In the genomic region with DNA sequence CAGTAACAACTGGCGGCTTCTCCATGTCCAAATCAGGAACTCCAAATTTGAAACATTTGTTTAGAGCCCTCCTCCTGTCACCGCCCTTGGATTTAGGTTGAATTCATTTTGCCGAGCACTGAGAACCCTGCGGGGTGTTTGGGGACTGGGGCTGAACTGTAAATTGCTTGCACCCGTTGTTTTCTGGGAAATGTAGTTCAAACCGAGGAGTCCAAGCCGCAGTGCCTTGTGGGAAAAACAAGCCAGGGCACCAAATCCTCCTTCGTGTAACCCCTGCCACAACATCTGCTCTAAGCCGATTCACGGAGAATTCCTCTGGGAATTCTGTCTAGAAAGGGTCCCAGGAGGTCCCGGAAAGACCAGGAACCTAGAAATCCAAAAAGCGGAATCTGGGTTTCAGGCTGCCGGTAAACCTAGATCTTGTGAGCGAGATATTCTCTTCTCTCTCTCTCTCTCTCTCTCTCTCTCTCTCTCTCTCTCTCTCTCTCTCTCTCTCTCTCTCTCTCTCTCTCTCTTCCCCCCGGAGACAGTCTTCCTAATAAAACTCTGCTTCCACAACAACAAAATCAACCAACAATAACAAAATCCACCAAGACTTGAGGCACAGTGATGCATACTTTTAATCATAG, we compare ENCODE assay signal across 8 mouse cellular contexts. TPM values are rescaled to one million over a fixed set of nuclear protein-coding genes. Genes with fewer than 3 reads are reported as not detected.
DNase-seq lines count a peak whose midpoint lies in the region; ATAC-seq and TF ChIP-seq lines count a peak whose summit lies in the region.

No protein-coding gene starts in this region.

- H3K4me1 ChIP-seq in bone marrow macrophage, adult 2 months (ENCODE audit: control insufficient read depth, insufficient read depth, low read length) = peaks cover 9% of the 10 kb centered on the region
- no peaks in the 10 kb centered on the region for H3K4me1 ChIP-seq in embryonic fibroblast, embryonic 13.5 days (ENCODE audit: control insufficient read depth, insufficient read depth, low read length)
- H3K4me1 ChIP-seq in kidney, embryonic 14.5 days (ENCODE audit: control insufficient read depth, insufficient read depth, low read length) = peaks cover 8% of the 10 kb centered on the region; the same call in 1 of the 2 replicates
- peaks cover 16% of the 10 kb centered on the region for H3K4me1 ChIP-seq in limb, embryonic 15.5 days

- H3K4me2 ChIP-seq in kidney, embryonic 14.5 days (replicated peaks; ENCODE audit: low read depth, low read length) = peak overlapping the region; percentile 71
- peak overlapping the region; percentile 57 for H3K4me2 ChIP-seq in limb, embryonic 15.5 days

- TF ChIP-seq POLR2A in bone marrow macrophage, adult 2 months (IDR thresholded peaks at IDR 0.05; ENCODE audit: borderline replicate concordance, low read depth, low read length) = no peak
- no peak; the same call in 1 of the 2 replicates for TF ChIP-seq POLR2A in embryonic fibroblast, embryonic 13.5 days (IDR thresholded peaks at IDR 0.05; ENCODE audit: low read depth, low read length)

- H3K4me3 ChIP-seq in bone marrow macrophage, adult 2 months (ENCODE audit: insufficient read depth, low read length) = peak overlapping the region; percentile 68
- H3K4me3 ChIP-seq in embryonic fibroblast, embryonic 13.5 days (ENCODE audit: insufficient read depth, low read length) = peak overlapping the region; percentile 60
- peak overlapping the region; percentile 83 for H3K4me3 ChIP-seq in kidney, embryonic 14.5 days (ENCODE audit: low read length)
- H3K4me3 ChIP-seq in limb, embryonic 15.5 days = peak overlapping the region; percentile 79

- H3K9ac ChIP-seq in kidney, embryonic 14.5 days (ENCODE audit: low read depth, low read length) = peak overlapping the region; percentile 52
- peak overlapping the region; percentile 43 for H3K9ac ChIP-seq in limb, embryonic 15.5 days

- ATAC-seq in kidney, embryonic 14.5 days (ENCODE audit: low FRiP score, low TSS enrichment) = peak; percentile 55
- ATAC-seq in limb, embryonic 15.5 days (ENCODE audit: insufficient number of reproducible peaks, low FRiP score, low TSS enrichment, low read depth) = peak; percentile 53
- ATAC-seq in monocyte, adult 5-6 weeks (replicated peaks; ENCODE audit: insufficient number of reproducible peaks, low FRiP score, low TSS enrichment, poor library complexity, severe bottlenecking) = peak; percentile 65

- peak overlapping the region; percentile 69 for H3K27ac ChIP-seq in bone marrow macrophage, adult 2 months (ENCODE audit: insufficient read depth, low read depth, low read length)
- H3K27ac ChIP-seq in embryonic fibroblast, embryonic 13.5 days (ENCODE audit: insufficient read depth, low read length) = peak overlapping the region; percentile 76
- no peak overlapping the region for H3K27ac ChIP-seq in kidney, embryonic 14.5 days (ENCODE audit: low read depth, low read length)
- H3K27ac ChIP-seq in limb, embryonic 15.5 days = peak overlapping the region; percentile 78

- H3K27me3 ChIP-seq in kidney, embryonic 14.5 days (ENCODE audit: control insufficient read depth, insufficient read depth, low read length) = no peaks in the 10 kb centered on the region
- no peaks in the 10 kb centered on the region for H3K27me3 ChIP-seq in limb, embryonic 15.5 days

- peak; percentile 72 to 76 for DNase-seq in B cell, adult 2 months
- DNase-seq in heart, adult 9 months (ENCODE audit: low spot score in 2 of 2) = peak; percentile 79 to 85
- DNase-seq in spleen, postnatal 4 days (ENCODE audit: low spot score in 2 of 2) = peak; percentile 70 to 81

- peaks cover 11% of the 10 kb centered on the region for H3K36me3 ChIP-seq in kidney, embryonic 14.5 days (ENCODE audit: control insufficient read depth, insufficient read depth, low read length)
- peaks cover 15% of the 10 kb centered on the region for H3K36me3 ChIP-seq in limb, embryonic 15.5 days

- no peaks in the 10 kb centered on the region for H3K9me3 ChIP-seq in kidney, embryonic 14.5 days (ENCODE audit: control insufficient read depth, low read length)
- no peaks in the 10 kb centered on the region for H3K9me3 ChIP-seq in limb, embryonic 15.5 days

- TF ChIP-seq CTCF in bone marrow macrophage, adult 2 months (IDR thresholded peaks at IDR 0.05; ENCODE audit: low read depth, low read length) = no peak
- no peak for TF ChIP-seq CTCF in embryonic fibroblast, embryonic 13.5 days (IDR thresholded peaks at IDR 0.05; ENCODE audit: borderline replicate concordance, insufficient read depth, low read length)

- 0% methylated on average over 15 of the region's 15 CpGs for WGBS in kidney, embryonic 14.5 days
- 2% methylated on average over 15 of the region's 15 CpGs for WGBS in limb, embryonic 15.5 days

RNA-seq across cellular contexts. Expression of gene Zfp84, which starts 1.2 kb away (rescaled TPM):
- polyA plus RNA-seq in bone marrow macrophage, adult 2 months (2012; ENCODE audit: insufficient read depth, insufficient read length, missing spikeins) = 10.3 and 12.5 TPM in 2 replicates
- 10.3 and 13.3 TPM in 2 replicates for polyA plus RNA-seq in embryonic fibroblast, embryonic 13.5 days (2011; ENCODE audit: insufficient read length, low read depth, missing spikeins)
- polyA plus RNA-seq in kidney, embryonic 14.5 days (2014; fragmentation: Nextera tagmentation; extraction: Ambion mirVana) = 9.1 and 14.3 TPM in 2 replicates
- 14.0 and 15.4 TPM in 2 replicates for polyA plus RNA-seq in limb, embryonic 15.5 days (2015; fragmentation: Nextera tagmentation; extraction: Ambion mirVana)
- total RNA-seq in monocyte, adult 5-6 weeks (2017) = 16.1 to 22.3 TPM (median 18.1 TPM) in 3 replicates

RNA-seq across cellular contexts. Expression of gene Zfp30, which starts 16.6 kb away (rescaled TPM):
- polyA plus RNA-seq in bone marrow macrophage, adult 2 months (2012; ENCODE audit: insufficient read depth, insufficient read length, missing spikeins) = 1.4 and 2.6 TPM in 2 replicates
- polyA plus RNA-seq in embryonic fibroblast, embryonic 13.5 days (2011; ENCODE audit: insufficient read length, low read depth, missing spikeins) = 3.7 and 4.4 TPM in 2 replicates
- 8.3 and 8.9 TPM in 2 replicates for polyA plus RNA-seq in kidney, embryonic 14.5 days (2014; fragmentation: Nextera tagmentation; extraction: Ambion mirVana)
- polyA plus RNA-seq in limb, embryonic 15.5 days (2015; fragmentation: Nextera tagmentation; extraction: Ambion mirVana) = 8.9 and 9.1 TPM in 2 replicates
- 0.39 TPM in 1 of 3 replicates, not detected in the others for total RNA-seq in monocyte, adult 5-6 weeks (2017)

RNA-seq across cellular contexts. Expression of gene Catsperg2, which starts 40.3 kb away (rescaled TPM):
- 0.29 TPM in 1 of 2 replicates, not detected in the other for polyA plus RNA-seq in bone marrow macrophage, adult 2 months (2012; ENCODE audit: insufficient read depth, insufficient read length, missing spikeins)
- not detected in 2 replicates for polyA plus RNA-seq in embryonic fibroblast, embryonic 13.5 days (2011; ENCODE audit: insufficient read length, low read depth, missing spikeins)
- polyA plus RNA-seq in kidney, embryonic 14.5 days (2014; fragmentation: Nextera tagmentation; extraction: Ambion mirVana) = not detected in 2 replicates
- polyA plus RNA-seq in limb, embryonic 15.5 days (2015; fragmentation: Nextera tagmentation; extraction: Ambion mirVana) = not detected in 2 replicates
- not detected in 3 replicates for total RNA-seq in monocyte, adult 5-6 weeks (2017)

RNA-seq across cellular contexts. Expression of gene Zfp790, which starts 48.7 kb away (rescaled TPM):
- polyA plus RNA-seq in bone marrow macrophage, adult 2 months (2012; ENCODE audit: insufficient read depth, insufficient read length, missing spikeins) = 7.9 and 9.5 TPM in 2 replicates
- polyA plus RNA-seq in embryonic fibroblast, embryonic 13.5 days (2011; ENCODE audit: insufficient read length, low read depth, missing spikeins) = 12.0 and 14.3 TPM in 2 replicates
- polyA plus RNA-seq in kidney, embryonic 14.5 days (2014; fragmentation: Nextera tagmentation; extraction: Ambion mirVana) = 4.9 and 12.3 TPM in 2 replicates
- polyA plus RNA-seq in limb, embryonic 15.5 days (2015; fragmentation: Nextera tagmentation; extraction: Ambion mirVana) = 14.2 and 14.3 TPM in 2 replicates
- 10.2 to 18.4 TPM (median 11.5 TPM) in 3 replicates for total RNA-seq in monocyte, adult 5-6 weeks (2017)
